Mouse (Mus musculus) monocyte, adult 5-6 weeks (primary cell): ENCODE results near the gene Hid1. TPM values are rescaled to one million over a fixed set of nuclear protein-coding genes. Genes with fewer than 3 reads are reported as not detected.
"Not testable (repeated sequence)": the region's sequence is repeated elsewhere in the genome, so short reads cannot be mapped to it uniquely, and the experiment has no call there.

Source experiments
- ATAC-seq: fragments of 153-309, 156-312 bp; replicated peaks from 2 replicates; pipeline ENCODE4 v1.8.0; 2017; ENCODE audit warnings: mild to moderate bottlenecking; ENCODE audit not compliant: low TSS enrichment, insufficient number of reproducible peaks, severe bottlenecking, poor library complexity, low FRiP score
- total RNA-seq: library from RNA; stranded (forward); fragments of 200-1000, 200-491, 200-594 nt; gene quantifications from 3 replicates; pipeline ENCODE4 v1.2.3, GENCODE M21; 2017

The Hid1 gene
- 4.7 to 13.4 TPM (median 7.5 TPM) in 3 replicates for total RNA-seq

- ATAC-seq: peak; percentile 84
These were observed at the start of gene Hid1 for GRCm38 (mm10) chr11:115367395-115367944. TSS of gene Hid1 (minus strand) at chr11:115367756.

- ATAC-seq: no peak
These were observed 42.0 kb upstream of the Hid1 start for GRCm38 (mm10) chr11:115409556-115409955.

- ATAC-seq: no peak
These were observed 40.8 kb upstream of the Hid1 start for GRCm38 (mm10) chr11:115408266-115408920.

- ATAC-seq: no peak
These were observed 39.4 kb upstream of the Hid1 start for GRCm38 (mm10) chr11:115406858-115407401.

GRCm38 (mm10) chr11:115405723-115406122, 38.2 kb upstream of the Hid1 start:
- ATAC-seq: no peak

GRCm38 (mm10) chr11:115403338-115404124, 36.0 kb upstream of the Hid1 start, which contains the start of gene Mrpl58:
TSS of gene Mrpl58 (plus strand) at chr11:115403752.
- ATAC-seq: peak; percentile 84

GRCm38 (mm10) chr11:115400630-115401391, 33.3 kb upstream of the Hid1 start:
- ATAC-seq: no peak

GRCm38 (mm10) chr11:115400126-115400525, 32.6 kb upstream of the Hid1 start:
- no peak for ATAC-seq

- 0 out of 2 replicates have a peak, but pooled peaks have one; percentile 24 for ATAC-seq
These were observed 30.5 kb upstream of the Hid1 start for GRCm38 (mm10) chr11:115398085-115398484.

- ATAC-seq: no peak
These were observed 26.3 kb upstream of the Hid1 start for GRCm38 (mm10) chr11:115393721-115394325.

- ATAC-seq: no peak
These were observed 23.8 kb upstream of the Hid1 start for GRCm38 (mm10) chr11:115391358-115391757.

- not testable (repeated sequence) for ATAC-seq
These were observed 19.3 kb upstream of the Hid1 start for GRCm38 (mm10) chr11:115386859-115387258.

- ATAC-seq: no peak
These were observed 17.0 kb upstream of the Hid1 start for GRCm38 (mm10) chr11:115384587-115384986.

- no peak for ATAC-seq
These were observed 16.3 kb upstream of the Hid1 start for GRCm38 (mm10) chr11:115383701-115384474.

- ATAC-seq: no peak
These were observed 15.3 kb upstream of the Hid1 start for GRCm38 (mm10) chr11:115382891-115383290.

GRCm38 (mm10) chr11:115381743-115382539, 14.4 kb upstream of the Hid1 start, which contains the start of gene Cdr2l:
TSS of gene Cdr2l (plus strand) at chr11:115381916.
- no peak for ATAC-seq

GRCm38 (mm10) chr11:115381276-115381675, 13.7 kb upstream of the Hid1 start:
- ATAC-seq: no peak
